Mouse (Mus musculus): ENCODE measurements around the gene Gm5475. TPM values are rescaled to one million over a fixed set of nuclear protein-coding genes. Genes with fewer than 3 reads are reported as not detected.

Gm5475 gene
- polyA plus RNA-seq, 1 experiment from 2014 or later, result 0.04 TPM

GRCm38 (mm10) chr15:100406088-100406487, 15.9 kb upstream of the Gm5475 start:
- H3K4me3 ChIP-seq (ENCODE audit: low read depth, low read length), result no peak overlapping the region
- H3K9ac ChIP-seq (ENCODE audit: low read depth, low read length), result no peak overlapping the region
- WGBS (ENCODE audit: insufficient replicate concordance), result 43% methylated on average over 5 of the region's 5 CpGs
- H3K36me3 ChIP-seq (ENCODE audit: control insufficient read depth, insufficient read depth), result peaks cover 81% of the 10 kb centered on the region
- H3K4me2 ChIP-seq (ENCODE audit: low read depth, low read length), result no peak overlapping the region
- no peaks in the 10 kb centered on the region for H3K27me3 ChIP-seq (ENCODE audit: control insufficient read depth, insufficient read depth, low read depth, low read length)
- peaks cover 38% of the 10 kb centered on the region for H3K4me1 ChIP-seq (ENCODE audit: control insufficient read depth, low read depth, low read length)
- no peaks in the 10 kb centered on the region for H3K9me3 ChIP-seq (replicated peaks; ENCODE audit: control insufficient read depth, low read length)
- no peak overlapping the region for H3K27ac ChIP-seq (ENCODE audit: low read length)
- no peak for ATAC-seq (ENCODE audit: low read depth)

GRCm38 (mm10) chr15:100410918-100411672, 10.9 kb upstream of the Gm5475 start:
- H3K4me2 ChIP-seq (ENCODE audit: low read depth, low read length), result peak overlapping the region; percentile 59
- no peaks in the 10 kb centered on the region for H3K27me3 ChIP-seq (ENCODE audit: control insufficient read depth, insufficient read depth, low read depth, low read length)
- peaks cover 39% of the 10 kb centered on the region for H3K36me3 ChIP-seq (ENCODE audit: control insufficient read depth, insufficient read depth)
- H3K9ac ChIP-seq (ENCODE audit: low read depth, low read length), result peak overlapping the region; percentile 46
- H3K4me3 ChIP-seq (ENCODE audit: low read depth, low read length), result peak overlapping the region; percentile 38
- 35% methylated on average over 14 of the region's 14 CpGs for WGBS (ENCODE audit: insufficient replicate concordance)
- ATAC-seq (ENCODE audit: low read depth), result peak; percentile 79
- H3K4me1 ChIP-seq (ENCODE audit: control insufficient read depth, low read depth, low read length), result peaks cover 56% of the 10 kb centered on the region
- peak overlapping the region; percentile 90 for H3K27ac ChIP-seq (ENCODE audit: low read length)
- H3K9me3 ChIP-seq (replicated peaks; ENCODE audit: control insufficient read depth, low read length), result no peaks in the 10 kb centered on the region

- 80% methylated on average over 5 of the region's 5 CpGs for WGBS (ENCODE audit: insufficient replicate concordance)
- no peak overlapping the region; the same call in 1 of the 2 replicates for H3K9ac ChIP-seq (ENCODE audit: low read depth, low read length)
- H3K27me3 ChIP-seq (ENCODE audit: control insufficient read depth, insufficient read depth, low read depth, low read length), result no peaks in the 10 kb centered on the region
- peaks cover 36% of the 10 kb centered on the region for H3K36me3 ChIP-seq (ENCODE audit: control insufficient read depth, insufficient read depth)
- no peak overlapping the region for H3K4me2 ChIP-seq (ENCODE audit: low read depth, low read length)
- H3K9me3 ChIP-seq (replicated peaks; ENCODE audit: control insufficient read depth, low read length), result no peaks in the 10 kb centered on the region
- H3K4me3 ChIP-seq (ENCODE audit: low read depth, low read length), result no peak overlapping the region
- no peak for ATAC-seq (ENCODE audit: low read depth)
- H3K4me1 ChIP-seq (ENCODE audit: control insufficient read depth, low read depth, low read length), result peaks cover 60% of the 10 kb centered on the region
- peak overlapping the region; percentile 81 for H3K27ac ChIP-seq (ENCODE audit: low read length)
Observed at GRCm38 (mm10) chr15:100411731-100412130, 10.2 kb upstream of the Gm5475 start.

GRCm38 (mm10) chr15:100413306-100413705, 8.6 kb upstream of the Gm5475 start:
- Histone ChIP-seq H3K4me3 (ENCODE audit: low read depth, low read length) (no peak overlapping the region), H3K27me3 (ENCODE audit: control insufficient read depth, insufficient read depth, low read depth, low read length) (no peaks in the 10 kb centered on the region), H3K9ac (ENCODE audit: low read depth, low read length) (no peak overlapping the region), H3K36me3 (ENCODE audit: control insufficient read depth, insufficient read depth) (peaks cover 22% of the 10 kb centered on the region), H3K27ac (ENCODE audit: low read length) (peak overlapping the region; percentile 70), H3K4me2 (ENCODE audit: low read depth, low read length) (no peak overlapping the region), H3K4me1 (ENCODE audit: control insufficient read depth, low read depth, low read length) (peaks cover 75% of the 10 kb centered on the region), H3K9me3 (replicated peaks; ENCODE audit: control insufficient read depth, low read length) (no peaks in the 10 kb centered on the region)
- 35% methylated on average over 4 of the region's 5 CpGs for WGBS (ENCODE audit: insufficient replicate concordance)
- ATAC-seq (ENCODE audit: low read depth), result no peak

GRCm38 (mm10) chr15:100414011-100414410, 7.9 kb upstream of the Gm5475 start:
- Histone ChIP-seq H3K4me3 (ENCODE audit: low read depth, low read length) (no peak overlapping the region), H3K4me2 (ENCODE audit: low read depth, low read length) (no peak overlapping the region), H3K36me3 (ENCODE audit: control insufficient read depth, insufficient read depth) (peaks cover 16% of the 10 kb centered on the region), H3K4me1 (ENCODE audit: control insufficient read depth, low read depth, low read length) (peaks cover 82% of the 10 kb centered on the region), H3K27me3 (ENCODE audit: control insufficient read depth, insufficient read depth, low read depth, low read length) (no peaks in the 10 kb centered on the region), H3K9ac (ENCODE audit: low read depth, low read length) (0 out of 2 replicates have a peak overlapping the region, but pooled peaks have one; percentile 27), H3K9me3 (replicated peaks; ENCODE audit: control insufficient read depth, low read length) (no peaks in the 10 kb centered on the region), H3K27ac (ENCODE audit: low read length) (peak overlapping the region; percentile 62)
- WGBS (ENCODE audit: insufficient replicate concordance), result 55% methylated on average over 4 of the region's 4 CpGs
- ATAC-seq (ENCODE audit: low read depth), result 0 out of 2 replicates have a peak, but pooled peaks have one; percentile 28

GRCm38 (mm10) chr15:100414942-100415341, 7.0 kb upstream of the Gm5475 start:
- no peak overlapping the region for H3K4me2 ChIP-seq (ENCODE audit: low read depth, low read length)
- peaks cover 10% of the 10 kb centered on the region for H3K36me3 ChIP-seq (ENCODE audit: control insufficient read depth, insufficient read depth)
- no peak overlapping the region for H3K9ac ChIP-seq (ENCODE audit: low read depth, low read length)
- H3K27me3 ChIP-seq (ENCODE audit: control insufficient read depth, insufficient read depth, low read depth, low read length), result no peaks in the 10 kb centered on the region
- H3K27ac ChIP-seq (ENCODE audit: low read length), result peak overlapping the region; percentile 62
- peaks cover 91% of the 10 kb centered on the region for H3K4me1 ChIP-seq (ENCODE audit: control insufficient read depth, low read depth, low read length)
- H3K4me3 ChIP-seq (ENCODE audit: low read depth, low read length), result no peak overlapping the region
- ATAC-seq (ENCODE audit: low read depth), result no peak
- 90% methylated on average over 13 of the region's 13 CpGs for WGBS (ENCODE audit: insufficient replicate concordance)
- H3K9me3 ChIP-seq (replicated peaks; ENCODE audit: control insufficient read depth, low read length), result no peaks in the 10 kb centered on the region

GRCm38 (mm10) chr15:100415684-100416083, 6.3 kb upstream of the Gm5475 start:
- H3K9ac ChIP-seq (ENCODE audit: low read depth, low read length), result no peak overlapping the region
- 79% methylated on average over 8 of the region's 8 CpGs for WGBS (ENCODE audit: insufficient replicate concordance)

GRCm38 (mm10) chr15:100417854-100418450, 4.0 kb upstream of the Gm5475 start:
- H3K4me3 ChIP-seq (ENCODE audit: low read depth, low read length), result peak overlapping the region; percentile 10
- H3K4me1 ChIP-seq (ENCODE audit: control insufficient read depth, low read depth, low read length), result peaks cover 81% of the 10 kb centered on the region
- no peaks in the 10 kb centered on the region for H3K36me3 ChIP-seq (ENCODE audit: control insufficient read depth, insufficient read depth)
- WGBS (ENCODE audit: insufficient replicate concordance), result 57% methylated on average over 9 of the region's 9 CpGs
- peak overlapping the region; percentile 30 for H3K9ac ChIP-seq (ENCODE audit: low read depth, low read length)
- H3K9me3 ChIP-seq (replicated peaks; ENCODE audit: control insufficient read depth, low read length), result no peaks in the 10 kb centered on the region
- H3K4me2 ChIP-seq (ENCODE audit: low read depth, low read length), result peak overlapping the region; percentile 74
- ATAC-seq (ENCODE audit: low read depth), result no peak
- no peaks in the 10 kb centered on the region for H3K27me3 ChIP-seq (ENCODE audit: control insufficient read depth, insufficient read depth, low read depth, low read length)
- peak overlapping the region; percentile 31 for H3K27ac ChIP-seq (ENCODE audit: low read length)

More at GRCm38 (mm10) chr15:100415684-100416083, 6.3 kb upstream of the Gm5475 start:
- no peak for ATAC-seq (ENCODE audit: low read depth)
- no peak overlapping the region for H3K4me3 ChIP-seq (ENCODE audit: low read depth, low read length)
- no peak overlapping the region for H3K4me2 ChIP-seq (ENCODE audit: low read depth, low read length)
- no peak overlapping the region for H3K27ac ChIP-seq (ENCODE audit: low read length)
- H3K4me1 ChIP-seq (ENCODE audit: control insufficient read depth, low read depth, low read length), result peaks cover 93% of the 10 kb centered on the region
- H3K9me3 ChIP-seq (replicated peaks; ENCODE audit: control insufficient read depth, low read length), result no peaks in the 10 kb centered on the region
- no peaks in the 10 kb centered on the region for H3K27me3 ChIP-seq (ENCODE audit: control insufficient read depth, insufficient read depth, low read depth, low read length)
- peaks cover 4% of the 10 kb centered on the region for H3K36me3 ChIP-seq (ENCODE audit: control insufficient read depth, insufficient read depth)

GRCm38 (mm10) chr15:100419311-100419710, 2.6 kb upstream of the Gm5475 start:
- Histone ChIP-seq H3K9me3 (replicated peaks; ENCODE audit: control insufficient read depth, low read length) (no peaks in the 10 kb centered on the region), H3K4me2 (ENCODE audit: low read depth, low read length) (peak overlapping the region; percentile 74), H3K4me3 (ENCODE audit: low read depth, low read length) (peak overlapping the region; percentile 84), H3K9ac (ENCODE audit: low read depth, low read length) (peak overlapping the region; percentile 61), H3K4me1 (ENCODE audit: control insufficient read depth, low read depth, low read length) (peaks cover 80% of the 10 kb centered on the region), H3K27ac (ENCODE audit: low read length) (peak overlapping the region; percentile 97), H3K36me3 (ENCODE audit: control insufficient read depth, insufficient read depth) (no peaks in the 10 kb centered on the region), H3K27me3 (ENCODE audit: control insufficient read depth, insufficient read depth, low read depth, low read length) (peaks cover 4% of the 10 kb centered on the region)
- WGBS (ENCODE audit: insufficient replicate concordance), result 41% methylated on average over 8 of the region's 8 CpGs
- ATAC-seq (ENCODE audit: low read depth), result no peak
